Mouse (Mus musculus) kidney, postnatal 36 days (tissue): Measurements from ENCODE around the gene Ect2l.
"Not testable (repeated sequence)": the region's sequence is repeated elsewhere in the genome, so short reads cannot be mapped to it uniquely, and the experiment has no call there.

Source experiments
- DNase-seq, 2 experiments: peaks; one replicate each; pipeline ENCODE4 v3.0.0; 2021 to 2022; ENCODE audit warnings: mixed read lengths in 2 of 2

The Ect2l gene

GRCm38 (mm10) chr10:18189498-18189897, 21.2 kb downstream of the Ect2l start:
- no peak for DNase-seq

GRCm38 (mm10) chr10:18188564-18188963, 22.1 kb downstream of the Ect2l start:
- DNase-seq: no peak

- DNase-seq: no peak
These were observed 28.4 kb downstream of the Ect2l start for GRCm38 (mm10) chr10:18182246-18182645.

GRCm38 (mm10) chr10:18177304-18177703, 33.4 kb downstream of the Ect2l start:
- no peak for DNase-seq

GRCm38 (mm10) chr10:18176722-18177121, 34.0 kb downstream of the Ect2l start:
- DNase-seq: no peak

GRCm38 (mm10) chr10:18175087-18175486, 35.6 kb downstream of the Ect2l start:
- no peak for DNase-seq

GRCm38 (mm10) chr10:18162435-18162971, 48.2 kb downstream of the Ect2l start:
- DNase-seq: no peak

- DNase-seq: no peak
These were observed 63.5 kb downstream of the Ect2l start for GRCm38 (mm10) chr10:18147224-18147623.

- no peak for DNase-seq
These were observed 68.5 kb downstream of the Ect2l start for GRCm38 (mm10) chr10:18142231-18142630.

- DNase-seq: peak; percentile 27 to 53
These were observed 69.3 kb downstream of the Ect2l start for GRCm38 (mm10) chr10:18141389-18141788.

GRCm38 (mm10) chr10:18139615-18140014, 71.1 kb downstream of the Ect2l start:
- DNase-seq: no peak

- not testable (repeated sequence) for DNase-seq
These were observed 71.7 kb downstream of the Ect2l start for GRCm38 (mm10) chr10:18138853-18139503.

- DNase-seq: peak; percentile 41 to 49
These were observed 78.7 kb downstream of the Ect2l start for GRCm38 (mm10) chr10:18131666-18132650.

- DNase-seq: peak; percentile 13 to 16
These were observed 80.4 kb downstream of the Ect2l start for GRCm38 (mm10) chr10:18130276-18130675.

- DNase-seq: peak; percentile 29 to 32
These were observed 92.4 kb downstream of the Ect2l start for GRCm38 (mm10) chr10:18118336-18118735.

- no peak for DNase-seq
These were observed 97.1 kb downstream of the Ect2l start for GRCm38 (mm10) chr10:18113473-18114093.

- no peak for DNase-seq
These were observed 99.8 kb downstream of the Ect2l start for GRCm38 (mm10) chr10:18110940-18111339.

GRCm38 (mm10) chr10:18107471-18107870, 103.2 kb downstream of the Ect2l start:
- DNase-seq: peak in 1 of 2 experiments; percentile 14

- peak; percentile 6 to 21 for DNase-seq
These were observed 108.5 kb downstream of the Ect2l start for GRCm38 (mm10) chr10:18102166-18102565.

- no peak for DNase-seq
These were observed 120.0 kb downstream of the Ect2l start for GRCm38 (mm10) chr10:18090691-18091090.

- DNase-seq: no peak
These were observed 127.9 kb downstream of the Ect2l start for GRCm38 (mm10) chr10:18082772-18083171.

- no peak for DNase-seq
These were observed 129.2 kb downstream of the Ect2l start for GRCm38 (mm10) chr10:18081536-18081935.
